Mouse (Mus musculus) lung, adult 18-20 months (tissue): ENCODE data around the gene Rab40b.
"Not testable (repeated sequence)": the region's sequence is repeated elsewhere in the genome, so short reads cannot be mapped to it uniquely, and the experiment has no call there.

Experiments
- DNase-seq, 2 experiments: peaks; one replicate each; pipeline ENCODE4 v3.0.0; 2022; ENCODE audit warnings: mixed read lengths in 2 of 2

Rab40b gene

DNA sequence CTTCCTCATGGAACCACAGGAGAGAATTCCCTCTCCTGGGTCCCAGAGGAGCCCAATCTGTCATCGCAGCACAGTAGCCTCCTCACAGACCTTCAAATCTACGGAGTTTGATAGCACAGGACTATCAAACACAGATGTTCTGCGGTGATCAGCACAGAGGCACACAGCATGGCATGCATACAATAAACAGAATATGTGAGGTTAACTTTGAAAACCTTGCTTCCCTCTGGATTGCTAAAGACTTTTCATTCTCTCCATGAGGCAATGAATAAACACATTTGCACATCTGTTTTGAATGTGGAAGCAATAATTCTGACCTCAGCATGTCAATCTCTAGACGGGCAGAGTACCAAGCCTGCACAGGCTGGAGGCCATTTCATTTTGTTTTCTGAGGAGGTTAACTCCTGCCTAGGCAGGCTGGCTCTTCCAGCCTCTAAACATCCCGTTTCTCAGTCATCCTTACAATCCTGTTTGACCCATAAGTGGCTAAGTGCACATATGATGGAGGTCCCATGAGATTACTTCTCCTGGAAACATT is 20.8 kb downstream of the Rab40b start:
- DNase-seq, result no peak

DNA sequence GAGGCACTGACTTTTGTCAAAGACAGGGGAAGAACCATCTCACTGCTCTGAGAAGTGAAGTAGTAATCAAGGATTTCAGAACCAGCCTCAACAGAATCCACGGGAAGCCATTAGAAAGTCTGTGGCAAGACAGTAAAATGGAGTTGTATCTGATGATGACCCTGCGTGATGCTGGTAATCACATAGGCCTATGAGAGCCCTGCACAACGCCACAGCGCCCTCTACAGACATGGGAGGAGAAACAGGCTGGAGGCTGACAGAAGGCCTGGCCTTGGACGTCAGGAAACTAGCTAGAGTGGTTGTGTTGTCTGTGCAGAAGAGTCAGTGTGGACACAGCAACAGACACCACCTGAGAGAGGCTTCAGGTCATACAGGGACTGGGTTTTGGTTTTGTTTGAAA is 25.8 kb downstream of the Rab40b start:
- peak; percentile 7 to 17 for DNase-seq

DNA sequence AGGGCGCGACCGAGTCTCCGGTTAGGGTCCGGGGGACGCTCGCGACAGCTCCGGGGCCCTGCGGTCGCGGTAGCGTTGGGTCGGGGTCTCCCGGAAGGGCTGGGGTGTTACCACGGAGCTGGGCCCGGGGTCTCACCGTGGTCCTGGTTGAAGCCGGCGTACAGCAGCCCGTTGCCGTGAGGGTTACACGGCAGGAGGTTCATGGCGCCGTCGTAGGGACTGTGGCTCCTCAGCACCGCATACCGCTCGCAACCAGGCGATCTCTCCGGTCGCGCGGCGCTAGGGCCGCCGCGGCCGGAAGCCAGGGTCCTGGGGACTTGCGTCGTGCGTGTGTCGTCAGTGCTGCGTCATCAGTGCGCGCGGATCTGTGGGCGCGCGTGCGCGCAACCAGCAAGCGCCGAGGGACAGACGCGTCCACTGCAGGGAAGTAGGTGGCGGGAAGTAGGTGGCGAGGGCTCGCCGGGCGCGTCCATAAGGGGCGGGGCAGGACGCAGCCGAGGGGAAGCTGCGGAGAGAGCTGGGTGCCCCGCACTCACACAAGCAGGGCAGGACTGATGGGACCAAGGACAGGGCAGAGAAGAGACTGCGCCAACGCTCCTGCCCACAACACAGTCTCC is 33.9 kb downstream of the Rab40b start, which contains the start of gene Wdr45b:
Wdr45b (minus strand) TSS at position 355 of the 617 bp plus-strand sequence.
- DNase-seq, result peak; percentile 98

DNA sequence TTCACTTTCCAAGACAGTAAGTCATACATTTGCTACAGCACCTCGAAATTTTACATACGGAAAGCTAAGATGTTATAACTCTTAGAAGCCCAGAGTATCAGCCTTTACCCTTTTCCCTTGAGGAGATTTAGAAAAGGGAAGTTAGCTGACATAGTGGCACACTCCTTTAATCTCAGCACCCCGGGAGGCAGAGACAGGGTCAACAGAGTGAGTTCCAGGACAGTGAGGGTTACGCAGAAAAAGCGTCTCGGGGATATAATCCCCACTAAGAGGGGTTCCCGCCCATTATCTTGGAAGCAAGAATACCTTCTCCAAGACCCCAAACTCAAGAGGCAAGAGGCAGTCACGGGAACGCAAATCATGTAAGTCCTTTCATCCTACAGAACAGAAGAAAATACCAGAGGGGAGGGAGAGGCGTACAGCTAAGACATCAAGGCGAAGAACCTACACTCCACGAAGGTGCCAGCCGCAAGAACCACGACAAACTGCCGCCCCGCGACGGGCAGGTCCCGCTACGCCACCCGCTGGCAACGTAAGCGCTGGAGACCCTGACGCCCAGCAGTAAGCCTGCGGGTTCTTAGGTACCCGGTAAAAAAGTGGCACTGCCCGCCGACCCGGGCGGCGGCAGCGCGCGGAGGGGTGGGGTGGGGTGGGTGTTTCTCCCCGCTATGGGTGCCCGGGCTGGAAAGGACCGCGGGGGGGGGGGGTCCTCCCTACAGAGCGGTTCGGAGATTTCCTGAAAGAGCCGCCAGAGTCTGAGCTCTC is 34.5 kb downstream of the Rab40b start:
- peak; percentile 14 to 21 for DNase-seq

DNA sequence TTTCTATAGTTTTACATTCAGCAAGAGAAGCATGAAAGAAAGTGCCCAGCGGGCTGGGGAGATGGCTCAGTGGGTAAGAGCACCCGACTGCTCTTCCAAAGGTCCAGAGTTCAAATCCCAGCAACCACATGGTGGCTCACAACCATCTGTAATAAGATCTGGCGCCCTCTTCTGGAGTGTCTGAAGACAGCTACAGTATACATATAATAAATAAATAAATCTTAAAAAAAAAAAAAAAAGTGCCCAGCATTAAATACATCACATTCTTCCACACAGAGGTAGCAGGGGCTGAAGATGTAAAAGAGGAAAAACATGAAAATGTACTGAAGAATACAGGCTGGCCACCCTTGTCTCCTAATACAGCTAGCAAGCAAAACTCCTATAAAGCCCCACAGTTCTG is 39.3 kb downstream of the Rab40b start:
- not testable (repeated sequence) for DNase-seq

DNA sequence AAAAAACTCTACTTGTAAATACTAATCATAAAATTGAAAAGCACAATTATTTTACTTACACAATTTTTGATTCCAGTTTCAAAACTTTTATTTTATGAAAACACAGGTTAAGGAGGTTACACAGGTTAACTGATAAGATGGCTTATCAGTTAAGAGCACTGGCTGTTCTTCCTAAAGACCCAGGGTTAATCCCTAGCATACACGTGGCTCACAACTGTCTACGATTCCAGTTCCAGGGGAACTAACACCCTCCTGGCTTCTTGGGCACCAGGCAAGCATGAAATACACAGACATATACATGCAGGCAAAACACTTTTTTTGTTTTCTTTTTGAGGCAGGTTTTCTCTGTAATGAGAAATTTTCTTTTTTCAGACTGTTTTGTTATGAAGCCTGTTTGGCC is 39.9 kb downstream of the Rab40b start:
- no peak for DNase-seq

DNA sequence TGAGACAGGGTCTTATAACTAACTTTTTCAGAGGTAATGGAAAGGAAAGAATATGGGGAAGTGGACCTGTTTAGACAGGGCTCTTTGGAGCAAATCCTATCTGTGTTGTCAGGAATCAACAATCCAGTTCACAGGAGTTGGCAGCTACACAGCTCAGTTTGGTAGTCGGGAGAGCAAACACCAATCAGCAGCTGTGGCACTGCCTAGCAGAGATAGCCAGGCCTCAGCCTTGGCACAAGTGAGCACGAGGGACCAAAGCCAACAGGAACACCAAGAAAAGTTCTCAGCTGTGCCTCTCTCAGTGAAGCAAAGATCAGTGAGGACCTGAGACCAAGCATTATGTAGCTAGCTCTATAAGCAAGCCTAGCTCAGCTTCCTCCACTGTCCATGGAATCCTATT is 41.0 kb downstream of the Rab40b start:
- DNase-seq, result no peak

DNA sequence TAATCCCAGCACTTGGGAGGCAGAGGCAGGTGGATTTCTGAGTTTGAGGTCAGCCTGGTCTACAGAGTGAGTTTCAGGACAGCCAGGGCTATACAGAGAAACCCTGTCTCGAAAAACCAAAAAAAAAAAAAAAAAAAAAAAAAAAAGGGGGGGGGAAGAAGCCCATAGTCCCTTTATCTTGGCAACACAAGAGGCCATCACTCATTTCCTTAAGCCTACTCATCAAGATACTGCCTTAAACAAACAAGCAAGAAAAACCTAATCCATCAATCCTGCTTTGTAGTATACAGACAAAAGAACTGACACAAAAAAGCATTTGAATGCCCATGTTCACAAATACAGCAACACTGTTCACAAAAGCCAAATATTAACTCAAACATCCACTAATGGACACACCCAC is 45.6 kb downstream of the Rab40b start:
- not testable (repeated sequence) for DNase-seq

DNA sequence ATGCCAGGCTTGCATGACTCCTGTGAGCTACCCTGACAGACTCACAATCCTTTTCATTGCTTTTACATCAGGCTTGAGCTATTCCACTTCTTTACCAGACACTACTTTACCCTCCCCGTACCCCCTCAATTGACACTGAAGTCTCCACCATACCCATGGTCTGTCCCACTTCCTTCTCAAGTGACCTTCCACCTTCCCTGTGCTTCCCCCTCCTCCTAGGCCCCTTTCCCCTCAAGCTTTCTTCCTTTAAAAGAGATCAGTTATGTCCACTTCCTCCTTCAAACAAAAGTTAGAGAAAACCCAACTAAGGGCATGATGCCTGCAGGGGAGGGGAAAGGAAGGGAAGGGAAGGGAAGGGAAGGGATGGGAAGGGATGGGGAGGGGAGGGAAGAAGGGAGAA is 47.8 kb downstream of the Rab40b start:
- DNase-seq, result no peak

DNA sequence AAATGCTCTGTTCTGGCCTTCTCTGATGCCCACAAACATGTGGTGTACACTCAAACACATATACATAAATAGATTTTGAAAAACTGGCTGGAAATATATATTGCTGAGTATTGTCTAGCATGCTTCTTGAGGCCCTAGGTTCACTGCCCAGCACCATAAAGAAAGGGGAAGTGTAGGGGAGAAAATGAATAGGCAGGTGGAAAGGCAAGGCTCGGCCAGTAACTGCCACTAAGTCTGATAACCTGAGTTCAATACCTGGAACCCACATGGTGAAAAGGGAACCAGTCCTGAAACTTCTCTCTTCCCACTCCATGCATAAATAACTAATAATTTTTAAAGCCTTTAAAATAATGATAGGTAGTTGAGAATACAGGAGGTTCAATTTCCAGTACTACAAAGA is 48.4 kb downstream of the Rab40b start:
- DNase-seq, result no peak

DNA sequence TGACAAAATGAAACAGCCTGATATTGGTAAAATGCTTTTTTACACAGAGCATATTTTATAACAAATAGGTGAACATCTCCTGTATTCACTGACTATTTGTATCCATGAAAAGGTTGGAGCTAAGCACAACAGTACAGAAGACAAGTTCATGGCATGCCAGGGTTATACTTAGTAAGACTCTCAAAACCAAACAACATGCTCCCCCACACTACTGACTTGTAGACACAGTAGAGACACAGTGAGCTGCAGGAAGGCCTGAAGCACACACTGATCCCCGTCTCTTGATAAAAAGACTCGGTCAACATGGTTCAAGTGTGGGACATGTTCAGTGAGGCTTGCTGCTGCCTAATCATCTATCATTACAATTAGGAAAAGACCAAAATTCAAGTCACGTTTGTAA is 56.4 kb downstream of the Rab40b start:
- DNase-seq, result no peak

DNA sequence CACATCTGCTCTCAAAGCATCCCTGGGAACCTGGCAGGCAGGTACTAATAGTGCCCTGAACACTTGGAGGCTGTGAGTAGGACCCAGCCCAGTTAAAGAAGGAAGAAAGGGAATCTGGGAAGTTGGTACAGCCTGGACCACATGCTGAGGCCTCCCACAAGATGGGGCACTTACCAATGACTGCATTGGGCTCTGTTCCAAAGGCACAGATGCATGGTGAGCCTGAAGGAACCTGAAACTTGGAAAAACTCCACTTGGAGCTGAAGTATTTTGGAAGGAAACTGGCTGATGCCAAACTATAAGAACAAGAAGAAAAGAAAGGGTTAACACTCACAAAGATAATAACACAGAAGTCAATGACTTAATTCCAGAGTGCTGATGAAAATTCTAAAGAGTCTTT is 59.4 kb downstream of the Rab40b start:
- no peak for DNase-seq

DNA sequence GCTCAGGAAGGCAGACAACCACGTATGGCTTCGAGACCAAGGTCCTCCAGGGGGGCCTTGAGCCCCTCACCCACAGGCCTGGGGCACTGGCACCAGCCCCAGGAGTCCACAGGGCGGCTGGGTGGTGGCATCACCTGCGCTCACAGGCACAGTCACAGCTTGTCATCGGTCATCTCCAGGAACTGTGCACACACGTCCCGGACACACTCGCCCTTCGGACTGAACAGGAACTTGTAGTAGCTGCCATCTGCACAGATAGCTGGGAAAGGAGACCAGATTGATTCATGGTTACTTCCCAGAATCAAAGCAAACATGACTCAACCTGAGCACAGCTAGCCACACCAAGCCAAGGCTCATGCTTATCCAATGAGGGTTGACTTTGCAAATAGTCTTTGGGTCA is 59.8 kb downstream of the Rab40b start:
- DNase-seq, result no peak

DNA sequence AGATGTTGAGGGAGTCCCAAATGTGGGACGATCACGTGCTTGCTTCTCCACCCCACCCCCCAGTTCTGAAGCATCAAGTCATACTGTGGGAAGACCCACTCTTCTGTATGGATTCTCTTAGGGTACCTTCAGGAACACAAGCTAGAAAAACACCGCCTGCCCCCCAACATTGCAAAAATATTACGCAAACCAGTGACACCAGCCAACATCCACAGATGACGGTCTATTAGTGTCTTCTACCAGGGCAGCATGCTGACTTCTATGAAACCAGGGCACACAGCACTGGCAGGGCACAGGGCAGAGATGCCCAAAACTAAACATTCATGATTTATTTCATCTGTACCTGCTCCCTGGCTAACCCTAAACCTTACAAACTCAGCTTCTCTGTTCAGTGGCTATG is 61.4 kb downstream of the Rab40b start:
- DNase-seq, result no peak

DNA sequence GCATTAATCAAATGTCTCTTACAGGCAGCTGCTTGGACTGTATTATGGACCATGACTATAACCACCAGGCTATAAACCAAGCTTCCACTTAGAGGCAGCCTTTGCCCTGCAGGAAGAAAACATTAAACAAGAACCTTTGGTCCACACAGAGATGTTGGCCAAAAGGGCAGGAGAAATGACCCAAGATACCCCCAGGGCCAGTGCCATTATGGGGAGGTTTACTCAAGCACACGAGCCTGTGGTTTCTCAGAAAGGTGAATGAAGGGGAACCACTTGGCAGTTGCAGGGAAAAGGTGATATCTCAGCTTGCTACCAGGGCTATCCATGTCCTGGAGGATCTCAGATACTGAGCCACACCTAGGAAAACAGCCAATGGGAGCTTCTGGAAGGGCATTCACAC is 62.0 kb downstream of the Rab40b start:
- DNase-seq, result no peak

DNA sequence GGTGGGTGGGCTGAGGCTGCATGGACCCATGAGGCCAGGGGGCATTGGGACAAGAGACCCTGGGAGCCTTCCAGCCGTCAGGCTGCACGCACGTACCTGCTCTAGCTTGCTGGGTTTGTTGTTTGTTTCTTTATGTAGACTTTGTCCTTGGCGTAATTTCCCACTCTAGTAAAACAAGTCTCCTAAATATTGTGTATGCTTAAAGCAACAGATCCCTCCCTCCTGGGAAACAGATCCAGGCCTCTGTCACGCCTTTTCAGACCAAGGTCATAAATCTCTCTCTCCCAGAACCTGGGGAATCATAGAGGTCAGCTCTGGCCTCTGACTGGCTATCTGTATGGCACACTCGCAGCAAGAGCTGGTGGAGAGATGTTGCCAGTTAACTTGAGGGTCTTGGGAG is 80.3 kb downstream of the Rab40b start:
- DNase-seq, result not testable (repeated sequence)

DNA sequence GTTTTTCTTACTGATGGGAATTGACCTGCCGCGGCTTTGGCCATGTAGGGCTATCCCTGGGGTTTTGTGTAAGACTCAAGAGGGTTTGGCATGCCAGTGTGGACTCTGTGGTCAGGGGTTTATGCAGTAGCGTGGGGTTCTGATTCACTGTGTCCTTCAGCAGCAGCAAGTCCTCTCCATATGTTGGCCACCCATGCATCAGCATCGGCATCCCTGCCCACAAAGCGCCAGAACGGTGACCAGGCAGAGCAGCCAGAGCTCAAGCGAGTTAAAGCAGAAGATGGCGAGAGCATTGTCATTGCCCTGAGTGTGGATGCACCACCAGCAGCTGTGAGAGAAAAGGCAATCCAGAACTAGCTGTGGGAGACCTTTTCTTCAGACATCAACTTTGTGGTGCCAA is 81.4 kb downstream of the Rab40b start:
- no peak for DNase-seq
